Mouse (Mus musculus) hindbrain, embryonic 15.5 days (tissue): ENCODE measurements around the gene Dab2ip. TPM values are rescaled to one million over a fixed set of nuclear protein-coding genes. Genes with fewer than 3 reads are reported as not detected.
A peak's percentile ranks its signal among the peaks of the same experiment; 100 is the strongest.

Experiments used
- ATAC-seq: fragments of 200-750 bp; cut with Nextera tagmentation; 2 replicates; pipeline ENCODE4 v1.8.0; 2017; ENCODE audit warnings: low read depth, moderate number of reproducible peaks, moderate TSS enrichment; ENCODE audit not compliant: low FRiP score
- H3K27ac ChIP-seq: fragments of 300-500 bp; sonication (generic); replicated peaks from 2 replicates; pipeline ENCODE4 v1.5.1; 2015; ENCODE audit warnings: mild to moderate bottlenecking, inconsistent platforms
- H3K27me3 ChIP-seq: fragments of 300-500 bp; sonication (generic); 2 replicates; pipeline ENCODE4 v1.6.1; 2015; ENCODE audit warnings: control low read depth, inconsistent platforms
- H3K36me3 ChIP-seq: fragments of 300-500 bp; sonication (generic); 2 replicates; pipeline ENCODE4 v1.6.1; 2015; ENCODE audit warnings: control low read depth, inconsistent platforms
- H3K4me1 ChIP-seq: fragments of 300-500 bp; sonication (generic); replicated peaks from 2 replicates; pipeline ENCODE4 v1.6.1; 2015; ENCODE audit warnings: control low read depth, inconsistent platforms
- H3K4me2 ChIP-seq: fragments of 300-500 bp; sonication (generic); 2 replicates; pipeline ENCODE4 v1.6.1; 2015; ENCODE audit warnings: moderate library complexity, mild to moderate bottlenecking, inconsistent platforms
- H3K4me3 ChIP-seq: fragments of 300-500 bp; sonication (generic); 2 replicates; pipeline ENCODE4 v1.5.1; 2015; ENCODE audit warnings: mild to moderate bottlenecking, inconsistent platforms
- H3K9ac ChIP-seq: fragments of 300-500 bp; sonication (generic); 2 replicates; pipeline ENCODE4 v1.6.1; 2015; ENCODE audit warnings: inconsistent platforms
- H3K9me3 ChIP-seq: fragments of 300-500 bp; sonication (generic); 2 replicates; pipeline ENCODE4 v1.6.1; 2016; ENCODE audit warnings: control low read depth, inconsistent platforms
- WGBS: fragments of 180-500 bp; shearing (Covaris S2); methylation state at CpG from one replicate; pipeline ENCODE4 v1.1.7; 2015; 5-methylcytosine and 5-hydroxymethylcytosine counted together
- polyA plus RNA-seq: library from polyadenylated mRNA; unstranded; fragments of >200 nt; fragmentation: Nextera tagmentation; extraction: Ambion mirVana; gene quantifications from 2 replicates; pipeline ENCODE4 v1.2.1, GENCODE M21; 2015

Gene Dab2ip
- polyA plus RNA-seq, 1 experiment from 2014 or later = 70.7 TPM

DNA sequence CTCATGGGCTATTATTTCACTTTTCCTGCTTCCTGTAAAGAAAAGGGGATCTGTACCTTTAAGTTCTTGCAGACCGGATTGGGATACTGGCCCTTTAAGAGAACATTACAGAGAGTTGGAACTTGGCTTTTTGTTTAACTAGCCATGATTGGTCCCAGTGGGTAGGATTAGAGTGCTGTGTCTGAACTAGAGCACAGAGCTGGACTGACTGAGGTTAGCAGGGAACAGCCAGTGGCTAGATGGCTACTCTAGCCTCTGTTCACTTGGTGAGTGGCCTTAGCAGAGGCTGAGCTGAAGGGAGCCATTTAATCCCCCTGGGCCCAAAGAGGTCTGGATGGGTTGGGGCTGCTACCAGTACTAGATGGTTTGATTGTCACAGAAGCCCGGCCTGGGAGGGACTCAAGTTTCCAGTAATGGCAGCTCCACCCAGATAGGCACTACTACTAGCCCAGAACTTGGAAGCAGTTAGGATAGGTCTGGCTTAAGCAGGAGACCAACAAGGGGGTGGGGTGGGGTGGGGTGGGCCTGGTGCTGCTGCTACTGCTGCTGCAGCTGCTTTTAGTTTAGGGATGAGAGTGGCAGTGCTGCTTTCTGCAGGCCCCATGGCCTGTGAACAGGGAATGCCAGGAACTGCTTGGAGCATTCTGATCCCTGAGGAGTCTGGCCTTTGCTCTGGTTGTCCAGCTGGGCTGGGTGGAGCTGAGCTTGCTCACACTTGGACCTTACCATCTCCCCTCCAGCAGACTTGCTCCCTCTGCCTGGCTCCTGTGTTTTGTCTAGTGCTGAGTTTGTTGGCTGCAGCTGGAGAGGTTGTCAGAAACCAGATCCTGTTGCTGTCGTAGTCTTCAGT is 138.7 kb downstream of the Dab2ip start:
- peak overlapping the region; percentile 10; the same call in 1 of the 2 replicates for H3K27ac ChIP-seq
- peaks cover 75% of the 10 kb centered on the region for H3K4me1 ChIP-seq
- H3K4me3 ChIP-seq = no peak overlapping the region
- H3K36me3 ChIP-seq = no peaks in the 10 kb centered on the region
- no peak overlapping the region for H3K9ac ChIP-seq
- 53% methylated on average over 3 of the region's 3 CpGs for WGBS
- no peak overlapping the region for H3K4me2 ChIP-seq
- no peaks in the 10 kb centered on the region for H3K27me3 ChIP-seq
- ATAC-seq = peak; percentile 6; the same call in 1 of the 2 replicates
- H3K9me3 ChIP-seq = no peaks in the 10 kb centered on the region

GRCm38 (mm10) chr2:35697768-35698167 is 139.7 kb downstream of the Dab2ip start:
- Histone ChIP-seq H3K4me2 (no peak overlapping the region), H3K9me3 (no peaks in the 10 kb centered on the region), H3K9ac (no peak overlapping the region), H3K4me3 (no peak overlapping the region), H3K4me1 (peaks cover 69% of the 10 kb centered on the region), H3K27me3 (no peaks in the 10 kb centered on the region), H3K27ac (no peak overlapping the region), H3K36me3 (no peaks in the 10 kb centered on the region)
- 93% methylated on average over 3 of the region's 3 CpGs for WGBS
- ATAC-seq = no peak

DNA sequence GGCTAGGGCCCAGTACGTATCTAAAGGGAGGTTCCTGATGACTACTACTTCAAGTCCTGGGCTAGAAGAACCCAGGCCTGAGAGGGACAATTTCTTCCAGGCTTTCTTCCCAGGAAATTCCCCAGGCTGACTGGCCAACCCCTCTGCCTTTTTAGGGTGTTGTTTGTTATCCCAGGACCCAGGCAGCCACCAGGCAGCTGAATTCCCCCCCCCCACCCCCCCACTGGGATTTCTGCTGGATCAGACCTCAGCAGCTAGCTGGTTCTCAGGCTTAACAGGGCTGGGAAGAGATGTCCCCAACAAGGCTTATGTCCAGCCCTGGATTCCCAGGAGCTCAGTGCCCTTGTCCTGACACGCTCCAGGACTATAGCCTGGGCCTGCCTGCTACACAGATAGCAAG is 142.9 kb downstream of the Dab2ip start:
- no peaks in the 10 kb centered on the region for H3K36me3 ChIP-seq
- 87% methylated on average over 2 of the region's 2 CpGs for WGBS

DNA sequence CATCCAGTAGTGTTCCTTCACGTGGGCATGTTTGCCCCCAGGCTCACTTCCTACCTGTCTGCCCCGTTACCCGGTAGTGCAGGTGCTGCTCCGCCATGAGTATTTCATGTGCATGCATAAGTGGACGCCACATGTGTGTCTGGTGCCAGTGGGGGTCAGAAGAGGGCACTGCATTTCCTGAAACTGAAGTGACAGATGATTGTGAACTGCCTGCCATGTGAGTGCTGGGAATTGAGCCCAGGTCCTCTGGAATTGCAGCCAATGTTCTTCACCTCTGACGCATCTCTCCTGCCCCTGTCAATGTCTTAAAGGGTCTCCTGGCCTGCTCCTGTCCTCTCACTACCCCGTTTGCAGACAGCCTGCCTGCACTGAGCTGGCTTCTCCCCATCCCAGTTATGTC is 143.9 kb downstream of the Dab2ip start:
- Histone ChIP-seq H3K36me3 (no peaks in the 10 kb centered on the region), H3K4me1 (peaks cover 42% of the 10 kb centered on the region), H3K4me2 (no peak overlapping the region), H3K4me3 (no peak overlapping the region), H3K27me3 (no peaks in the 10 kb centered on the region), H3K9ac (no peak overlapping the region), H3K9me3 (no peaks in the 10 kb centered on the region), H3K27ac (no peak overlapping the region)
- no peak for ATAC-seq
- 79% methylated on average over 7 of the region's 7 CpGs for WGBS

More for the DNA sequence above, 142.9 kb downstream of the Dab2ip start:
- Histone ChIP-seq H3K27ac (no peak overlapping the region), H3K27me3 (no peaks in the 10 kb centered on the region), H3K9me3 (no peaks in the 10 kb centered on the region), H3K4me1 (peaks cover 53% of the 10 kb centered on the region), H3K4me3 (no peak overlapping the region), H3K9ac (no peak overlapping the region), H3K4me2 (no peak overlapping the region)
- no peak for ATAC-seq

- no peaks in the 10 kb centered on the region for H3K27me3 ChIP-seq
- ATAC-seq = no peak
- no peaks in the 10 kb centered on the region for H3K36me3 ChIP-seq
- 41% methylated on average over 6 of the region's 6 CpGs for WGBS
- H3K4me1 ChIP-seq = peaks cover 37% of the 10 kb centered on the region
- H3K9me3 ChIP-seq = no peaks in the 10 kb centered on the region
- H3K27ac ChIP-seq = peak overlapping the region; percentile 58
- no peak overlapping the region for H3K4me3 ChIP-seq
- H3K9ac ChIP-seq = no peak overlapping the region
- no peak overlapping the region for H3K4me2 ChIP-seq
Observed at GRCm38 (mm10) chr2:35702608-35703007, 144.5 kb downstream of the Dab2ip start.

DNA sequence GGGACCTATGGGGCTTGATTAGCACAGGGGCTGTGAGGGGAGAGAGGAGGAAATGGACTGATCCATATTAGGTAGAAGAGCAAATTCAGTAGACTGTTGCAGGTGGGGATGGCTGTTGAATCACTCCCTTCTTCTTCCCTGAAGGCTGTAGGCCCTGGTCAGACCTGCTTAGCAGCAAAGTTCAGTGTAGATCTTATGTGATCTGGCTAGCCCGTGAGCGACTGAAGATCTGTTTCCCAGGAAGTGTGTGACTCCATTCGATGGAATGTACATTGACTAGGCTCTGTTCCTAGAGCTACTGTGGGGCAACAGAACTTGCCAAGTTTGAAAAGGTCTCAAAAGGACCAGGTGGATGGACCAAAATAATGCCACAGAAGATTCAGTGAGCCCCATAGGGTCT is 145.2 kb downstream of the Dab2ip start:
- H3K9ac ChIP-seq = no peak overlapping the region
- no peak overlapping the region for H3K4me2 ChIP-seq
- no peak overlapping the region for H3K4me3 ChIP-seq
- peaks cover 31% of the 10 kb centered on the region for H3K4me1 ChIP-seq
- ATAC-seq = no peak
- H3K27ac ChIP-seq = peak overlapping the region; percentile 58
- H3K9me3 ChIP-seq = no peaks in the 10 kb centered on the region
- 81% methylated on average over 3 of the region's 3 CpGs for WGBS
- no peaks in the 10 kb centered on the region for H3K27me3 ChIP-seq
- no peaks in the 10 kb centered on the region for H3K36me3 ChIP-seq

GRCm38 (mm10) chr2:35712611-35713010 is 154.5 kb downstream of the Dab2ip start:
- no peak overlapping the region for H3K27ac ChIP-seq
- H3K36me3 ChIP-seq = peaks cover 42% of the 10 kb centered on the region
- H3K4me3 ChIP-seq = no peak overlapping the region
- H3K4me1 ChIP-seq = peaks cover 11% of the 10 kb centered on the region; the same call in 1 of the 2 replicates
- no peak overlapping the region for H3K4me2 ChIP-seq
- 98% methylated on average over 5 of the region's 5 CpGs for WGBS
- no peak overlapping the region for H3K9ac ChIP-seq
- H3K27me3 ChIP-seq = no peaks in the 10 kb centered on the region
- no peaks in the 10 kb centered on the region for H3K9me3 ChIP-seq
- no peak for ATAC-seq

DNA sequence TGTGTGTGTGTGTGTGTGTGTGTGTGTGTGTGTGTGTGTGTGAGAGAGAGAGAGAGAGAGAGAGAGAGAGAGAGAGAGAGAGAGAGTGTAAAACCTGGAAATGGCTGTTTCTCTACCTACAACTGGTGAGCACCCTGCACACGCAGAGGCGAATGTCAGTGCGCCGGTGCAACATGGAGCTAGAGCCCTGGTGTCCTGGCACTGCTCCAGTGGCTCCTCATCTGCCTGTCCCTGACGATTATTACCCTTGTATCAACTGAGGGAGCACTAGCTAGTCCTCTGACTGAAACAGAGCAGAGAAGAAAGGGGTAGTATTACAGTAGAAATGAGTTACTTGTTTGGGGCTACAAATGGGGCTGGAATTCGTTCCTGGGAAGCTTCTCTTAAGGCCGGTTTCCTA is 155.4 kb downstream of the Dab2ip start:
- Histone ChIP-seq H3K36me3 (peaks cover 42% of the 10 kb centered on the region), H3K27me3 (no peaks in the 10 kb centered on the region), H3K4me1 (peaks cover 11% of the 10 kb centered on the region; the same call in 1 of the 2 replicates), H3K9me3 (no peaks in the 10 kb centered on the region), H3K27ac (no peak overlapping the region), H3K4me3 (no peak overlapping the region), H3K4me2 (no peak overlapping the region), H3K9ac (no peak overlapping the region)
- no peak for ATAC-seq
- WGBS = 76% methylated on average over 7 of the region's 7 CpGs

GRCm38 (mm10) chr2:35714742-35715167 is 156.7 kb downstream of the Dab2ip start:
- H3K4me3 ChIP-seq = no peak overlapping the region
- H3K27me3 ChIP-seq = no peaks in the 10 kb centered on the region
- H3K4me2 ChIP-seq = no peak overlapping the region
- WGBS = 45% methylated on average over 8 of the region's 8 CpGs
- H3K36me3 ChIP-seq = peaks cover 43% of the 10 kb centered on the region
- H3K9ac ChIP-seq = no peak overlapping the region
- peaks cover 13% of the 10 kb centered on the region; the same call in 1 of the 2 replicates for H3K4me1 ChIP-seq
- H3K27ac ChIP-seq = no peak overlapping the region; the same call in 1 of the 2 replicates
- 0 out of 2 replicates have a peak, but pooled peaks have one; percentile 23 for ATAC-seq
- no peaks in the 10 kb centered on the region for H3K9me3 ChIP-seq

GRCm38 (mm10) chr2:35715485-35715884 is 157.4 kb downstream of the Dab2ip start:
- Histone ChIP-seq H3K9me3 (no peaks in the 10 kb centered on the region), H3K27ac (no peak overlapping the region), H3K4me3 (no peak overlapping the region), H3K27me3 (no peaks in the 10 kb centered on the region), H3K9ac (no peak overlapping the region), H3K4me1 (peaks cover 13% of the 10 kb centered on the region), H3K4me2 (no peak overlapping the region), H3K36me3 (peaks cover 38% of the 10 kb centered on the region)
- WGBS = 88% methylated on average over 3 of the region's 3 CpGs
- ATAC-seq = no peak

DNA sequence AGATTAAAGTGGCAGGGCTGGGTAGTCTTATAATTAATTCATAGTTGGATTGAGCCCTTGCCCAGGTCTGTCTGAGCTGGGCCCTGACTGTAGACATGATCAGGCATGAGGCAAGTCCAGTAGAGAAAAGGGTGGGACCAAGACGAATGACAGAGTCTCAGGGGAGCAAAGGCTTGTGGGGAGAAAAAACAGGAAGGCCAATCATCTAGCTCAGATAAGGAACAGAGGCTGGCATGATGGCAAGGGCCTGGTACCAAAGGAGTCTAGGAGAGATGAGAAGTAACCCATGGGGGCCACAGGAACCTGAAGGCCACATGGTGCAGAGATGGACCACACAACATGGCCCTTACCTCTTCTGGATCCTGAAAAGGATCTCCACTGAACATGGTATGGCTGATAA is 158.1 kb downstream of the Dab2ip start:
- no peak for ATAC-seq
- 59% methylated on average over 1 of the region's 1 CpGs for WGBS
- H3K36me3 ChIP-seq = peaks cover 41% of the 10 kb centered on the region

GRCm38 (mm10) chr2:35718003-35718500 is 160.0 kb downstream of the Dab2ip start:
- H3K9me3 ChIP-seq = no peaks in the 10 kb centered on the region
- H3K4me1 ChIP-seq = peaks cover 17% of the 10 kb centered on the region
- ATAC-seq = no peak
- H3K4me3 ChIP-seq = no peak overlapping the region
- H3K9ac ChIP-seq = no peak overlapping the region
- no peaks in the 10 kb centered on the region for H3K27me3 ChIP-seq
- 87% methylated on average over 5 of the region's 5 CpGs for WGBS
- no peak overlapping the region for H3K27ac ChIP-seq
- peaks cover 57% of the 10 kb centered on the region for H3K36me3 ChIP-seq
- no peak overlapping the region for H3K4me2 ChIP-seq

More for the DNA sequence above, 158.1 kb downstream of the Dab2ip start:
- Histone ChIP-seq H3K9me3 (no peaks in the 10 kb centered on the region), H3K4me3 (no peak overlapping the region), H3K27ac (no peak overlapping the region), H3K4me1 (peaks cover 13% of the 10 kb centered on the region), H3K27me3 (no peaks in the 10 kb centered on the region), H3K4me2 (no peak overlapping the region), H3K9ac (no peak overlapping the region)
